ENCODE assay signal across 26 mouse cellular contexts in the genomic region with DNA sequence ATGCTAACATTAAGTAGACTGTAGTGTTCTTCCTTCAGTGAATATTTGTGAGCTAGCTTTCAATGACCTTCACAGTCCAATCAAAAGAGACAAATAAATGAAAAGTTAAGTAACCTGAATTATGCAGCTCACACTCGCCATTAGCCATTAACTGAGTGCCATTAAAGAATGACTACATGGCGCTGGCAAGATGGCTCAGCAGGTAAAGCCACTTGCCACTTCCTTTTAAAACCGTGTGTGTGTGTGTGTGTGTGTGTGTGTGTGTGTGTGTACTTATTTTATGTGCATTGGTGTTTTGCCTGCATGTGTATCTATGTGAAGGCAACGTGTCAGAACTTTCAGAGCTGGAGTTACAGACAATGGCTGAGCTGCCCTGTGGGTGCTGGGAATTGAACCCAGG. TPM values are rescaled to one million over a fixed set of nuclear protein-coding genes. Genes with fewer than 3 reads are reported as not detected.
DNase-seq lines count a peak whose midpoint lies in the region; ATAC-seq and TF ChIP-seq lines count a peak whose summit lies in the region.
"Had no signal": no experiment of that assay in that cellular context is flagged by ENCODE, and none has a peak within 500 bp of the region (broad histone marks: within the 10 kb centered on the region; RNA-seq: fewer than 3 reads in every experiment).

No protein-coding gene starts in this region.

- H3K27me3 ChIP-seq in forebrain, embryonic 11.5 days (ENCODE audit: control insufficient read depth, insufficient read depth, low read length): peaks cover 2% of the 10 kb centered on the region; the same call in 1 of the 2 replicates
- H3K27me3 ChIP-seq in forebrain, embryonic 14.5 days (replicated peaks; ENCODE audit: control insufficient read depth, insufficient read depth, low read length): no peaks in the 10 kb centered on the region; the same call in 1 of the 2 replicates
- H3K27me3 ChIP-seq in kidney, adult 2 months (replicated peaks; ENCODE audit: control insufficient read depth, insufficient read depth, low read length): no peaks in the 10 kb centered on the region
- H3K27me3 ChIP-seq in kidney, embryonic 14.5 days (ENCODE audit: control insufficient read depth, insufficient read depth, low read length): 0 out of 2 replicates have a peak, but pooled peaks cover 3% of the 10 kb centered on the region
- H3K27me3 ChIP-seq in kidney, embryonic 15.5 days: peaks cover 25% of the 10 kb centered on the region
- H3K27me3 ChIP-seq: embryonic facial prominence, embryonic 15.5 days had no signal

- ATAC-seq in forebrain, embryonic 11.5 days (replicated peaks; ENCODE audit: low FRiP score): no peak
- no peak for ATAC-seq in forebrain, embryonic 14.5 days
- ATAC-seq in kidney, embryonic 14.5 days (ENCODE audit: low FRiP score, low TSS enrichment): no peak
- no peak for ATAC-seq in kidney, embryonic 15.5 days (replicated peaks; ENCODE audit: low FRiP score)
- ATAC-seq: activated CD4-positive, CD25-positive, alpha-beta regulatory T cell, adult 4 months; forebrain, embryonic 16.5 days had no signal

- H3K9ac ChIP-seq in forebrain, embryonic 11.5 days (ENCODE audit: low read length): no peak overlapping the region
- no peak overlapping the region for H3K9ac ChIP-seq in forebrain, embryonic 14.5 days (ENCODE audit: low read length)
- no peak overlapping the region for H3K9ac ChIP-seq in kidney, embryonic 14.5 days (ENCODE audit: low read depth, low read length)
- H3K9ac ChIP-seq in kidney, embryonic 15.5 days: no peak overlapping the region
- H3K9ac ChIP-seq: embryonic facial prominence, embryonic 12.5 days; embryonic facial prominence, embryonic 15.5 days; forebrain, embryonic 12.5 days; heart, embryonic 13.5 days; hindbrain, embryonic 14.5 days had no signal

- H3K27ac ChIP-seq in forebrain, embryonic 11.5 days (ENCODE audit: low read depth, low read length): no peak overlapping the region
- no peak overlapping the region for H3K27ac ChIP-seq in forebrain, embryonic 14.5 days (ENCODE audit: low read depth, low read length)
- peak overlapping the region; percentile 86 for H3K27ac ChIP-seq in kidney, adult 2 months (ENCODE audit: insufficient read depth, low read depth, low read length)
- no peak overlapping the region for H3K27ac ChIP-seq in kidney, embryonic 14.5 days (ENCODE audit: low read depth, low read length)
- 0 out of 2 replicates have a peak overlapping the region, but pooled peaks have one; percentile 9 for H3K27ac ChIP-seq in kidney, embryonic 15.5 days
- H3K27ac ChIP-seq: embryonic facial prominence, embryonic 12.5 days; embryonic facial prominence, embryonic 15.5 days; forebrain, embryonic 12.5 days; heart, adult 2 months; heart, embryonic 10.5 days; heart, embryonic 13.5 days; hindbrain, embryonic 14.5 days had no signal

- H3K9me3 ChIP-seq in forebrain, embryonic 11.5 days (ENCODE audit: control insufficient read depth, low read length): no peaks in the 10 kb centered on the region
- no peaks in the 10 kb centered on the region for H3K9me3 ChIP-seq in forebrain, embryonic 14.5 days (replicated peaks; ENCODE audit: control insufficient read depth, low read length)
- H3K9me3 ChIP-seq in kidney, embryonic 14.5 days (ENCODE audit: control insufficient read depth, low read length): no peaks in the 10 kb centered on the region
- no peaks in the 10 kb centered on the region for H3K9me3 ChIP-seq in kidney, embryonic 15.5 days (replicated peaks)
- H3K9me3 ChIP-seq: embryonic facial prominence, embryonic 12.5 days; embryonic facial prominence, embryonic 15.5 days; forebrain, embryonic 12.5 days; heart, embryonic 10.5 days; heart, embryonic 13.5 days had no signal

- no peaks in the 10 kb centered on the region for H3K36me3 ChIP-seq in forebrain, embryonic 11.5 days (ENCODE audit: control insufficient read depth, insufficient read depth, low read length)
- no peaks in the 10 kb centered on the region for H3K36me3 ChIP-seq in forebrain, embryonic 14.5 days (ENCODE audit: control insufficient read depth, insufficient read depth, low read length)
- H3K36me3 ChIP-seq in kidney, adult 2 months (ENCODE audit: control insufficient read depth, insufficient read depth, low read length): no peaks in the 10 kb centered on the region
- H3K36me3 ChIP-seq in kidney, embryonic 14.5 days (ENCODE audit: control insufficient read depth, insufficient read depth, low read length): no peaks in the 10 kb centered on the region
- no peaks in the 10 kb centered on the region for H3K36me3 ChIP-seq in kidney, embryonic 15.5 days
- H3K36me3 ChIP-seq: embryonic facial prominence, embryonic 12.5 days; embryonic facial prominence, embryonic 15.5 days; forebrain, embryonic 12.5 days; heart, embryonic 10.5 days; heart, embryonic 13.5 days had no signal

- WGBS in forebrain, embryonic 11.5 days: 87% methylated on average over 4 of the region's 4 CpGs
- WGBS in forebrain, embryonic 14.5 days: 72% methylated on average over 4 of the region's 4 CpGs
- WGBS in kidney, adult 2 months: 49% methylated on average over 4 of the region's 4 CpGs
- 79% methylated on average over 4 of the region's 4 CpGs for WGBS in kidney, embryonic 14.5 days
- 71% methylated on average over 4 of the region's 4 CpGs for WGBS in kidney, embryonic 15.5 days

- no peak overlapping the region for H3K4me3 ChIP-seq in forebrain, embryonic 11.5 days (ENCODE audit: low read depth, low read length)
- no peak overlapping the region for H3K4me3 ChIP-seq in forebrain, embryonic 14.5 days (ENCODE audit: low read depth, low read length)
- H3K4me3 ChIP-seq in kidney, adult 2 months (ENCODE audit: insufficient read depth, low read depth, low read length): no peak overlapping the region
- H3K4me3 ChIP-seq in kidney, embryonic 14.5 days (ENCODE audit: low read length): no peak overlapping the region
- H3K4me3 ChIP-seq in kidney, embryonic 15.5 days (replicated peaks): no peak overlapping the region
- H3K4me3 ChIP-seq: embryonic facial prominence, embryonic 12.5 days; embryonic facial prominence, embryonic 15.5 days; forebrain, embryonic 12.5 days; heart, adult 2 months; heart, embryonic 10.5 days; heart, embryonic 13.5 days had no signal

- DNase-seq in forebrain, embryonic 11.5 days (ENCODE audit: low spot score): peak; percentile 29
- no peak for DNase-seq in forebrain, embryonic 14.5 days (ENCODE audit: low spot score)
- DNase-seq in kidney, adult 2 months: peak; percentile 79
- DNase-seq in kidney, postnatal 36 days: peak; percentile 45 to 63
- DNase-seq in lung, postnatal 25 days (ENCODE audit: low spot score): no peak
- DNase-seq: adrenal gland, adult 8-10 months; adrenal gland, postnatal 25 days; cerebellum, adult 11-12 months; cerebellum, adult 8-10 months; cerebellum, postnatal 10 days; cerebellum, postnatal 36 days; gastrocnemius, postnatal 10 days; gastrocnemius, postnatal 36 days; heart, adult 2 months; heart, postnatal 14 days; heart, postnatal 4 days had no signal

- no peak overlapping the region for H3K4me2 ChIP-seq in forebrain, embryonic 11.5 days (ENCODE audit: low read depth, low read length, severe bottlenecking)
- H3K4me2 ChIP-seq in forebrain, embryonic 14.5 days (ENCODE audit: low read length): no peak overlapping the region
- H3K4me2 ChIP-seq in kidney, embryonic 14.5 days (replicated peaks; ENCODE audit: low read depth, low read length): no peak overlapping the region
- no peak overlapping the region for H3K4me2 ChIP-seq in kidney, embryonic 15.5 days
- H3K4me2 ChIP-seq: embryonic facial prominence, embryonic 12.5 days; embryonic facial prominence, embryonic 15.5 days; forebrain, embryonic 12.5 days; heart, embryonic 13.5 days; hindbrain, embryonic 14.5 days had no signal

- TF ChIP-seq POLR2A in kidney, adult 2 months (IDR thresholded peaks at IDR 0.05; ENCODE audit: low read depth, low read length): no peak

- peaks cover 3% of the 10 kb centered on the region; the same call in 1 of the 2 replicates for H3K4me1 ChIP-seq in forebrain, embryonic 11.5 days (replicated peaks; ENCODE audit: control insufficient read depth, insufficient read depth, low read length)
- H3K4me1 ChIP-seq in forebrain, embryonic 14.5 days (ENCODE audit: control insufficient read depth, insufficient read depth, low read length): peaks cover 3% of the 10 kb centered on the region; the same call in 1 of the 2 replicates
- peaks cover 5% of the 10 kb centered on the region; the same call in 1 of the 2 replicates for H3K4me1 ChIP-seq in kidney, adult 2 months (ENCODE audit: control insufficient read depth, insufficient read depth, low read length)
- peaks cover 6% of the 10 kb centered on the region; the same call in 1 of the 2 replicates for H3K4me1 ChIP-seq in kidney, embryonic 14.5 days (ENCODE audit: control insufficient read depth, insufficient read depth, low read length)
- H3K4me1 ChIP-seq in kidney, embryonic 15.5 days: peaks cover 21% of the 10 kb centered on the region

- TF ChIP-seq CTCF in kidney, adult 2 months (conservative IDR thresholded peaks at IDR 0.05; ENCODE audit: insufficient read depth, insufficient read length, low read depth, low read length): no peak

RNA-seq across cellular contexts. Expression of a gene that starts 3.6 kb away (rescaled TPM):
- 29.8 and 31.1 TPM in 2 replicates for polyA plus RNA-seq in forebrain, embryonic 11.5 days (2014; fragmentation: Nextera tagmentation; extraction: Ambion mirVana)
- polyA plus RNA-seq in forebrain, embryonic 14.5 days (2014; fragmentation: Nextera tagmentation; extraction: Ambion mirVana): 19.7 and 22.1 TPM in 2 replicates
- polyA plus RNA-seq in kidney, adult 2 months (2012; rRNA removed): 5.5 and 5.7 TPM in 2 replicates
- 28.7 and 33.0 TPM in 2 replicates for polyA plus RNA-seq in kidney, embryonic 14.5 days (2014; fragmentation: Nextera tagmentation; extraction: Ambion mirVana)
- polyA plus RNA-seq in kidney, embryonic 15.5 days (2015; fragmentation: Nextera tagmentation; extraction: Ambion mirVana): 23.5 and 26.0 TPM in 2 replicates

RNA-seq across cellular contexts. Expression of a gene that starts 28.9 kb away (rescaled TPM):
- polyA plus RNA-seq in forebrain, embryonic 11.5 days (2014; fragmentation: Nextera tagmentation; extraction: Ambion mirVana): 219 and 231 TPM in 2 replicates
- polyA plus RNA-seq in forebrain, embryonic 14.5 days (2014; fragmentation: Nextera tagmentation; extraction: Ambion mirVana): 218 and 229 TPM in 2 replicates
- 541 and 684 TPM in 2 replicates for polyA plus RNA-seq in kidney, adult 2 months (2012; rRNA removed)
- 262 and 292 TPM in 2 replicates for polyA plus RNA-seq in kidney, embryonic 14.5 days (2014; fragmentation: Nextera tagmentation; extraction: Ambion mirVana)
- polyA plus RNA-seq in kidney, embryonic 15.5 days (2015; fragmentation: Nextera tagmentation; extraction: Ambion mirVana): 244 and 246 TPM in 2 replicates

Comparison
In these comparisons a context has a peak if more than half of its experiments do, and no peak if none do; other contexts are left out.
1. DNase-seq: peak in forebrain, embryonic 11.5 days (single experiment), kidney, adult 2 months (single experiment) and kidney, postnatal 36 days (2 of 2); none in forebrain, embryonic 14.5 days (single experiment) and lung, postnatal 25 days (single experiment).
2. H3K27ac ChIP-seq: peak in kidney, adult 2 months (single experiment) and kidney, embryonic 15.5 days (single experiment); none in forebrain, embryonic 11.5 days (single experiment), forebrain, embryonic 14.5 days (single experiment) and kidney, embryonic 14.5 days (single experiment).